Mouse (Mus musculus): ENCODE measurements at regions not wholly inside any gene's neighbourhood (a gene's known extent, or its start where the extent isn't known, plus 50 kb on each side); places are given as distances from the start of the nearest gene placed in this dataset.

DNA sequence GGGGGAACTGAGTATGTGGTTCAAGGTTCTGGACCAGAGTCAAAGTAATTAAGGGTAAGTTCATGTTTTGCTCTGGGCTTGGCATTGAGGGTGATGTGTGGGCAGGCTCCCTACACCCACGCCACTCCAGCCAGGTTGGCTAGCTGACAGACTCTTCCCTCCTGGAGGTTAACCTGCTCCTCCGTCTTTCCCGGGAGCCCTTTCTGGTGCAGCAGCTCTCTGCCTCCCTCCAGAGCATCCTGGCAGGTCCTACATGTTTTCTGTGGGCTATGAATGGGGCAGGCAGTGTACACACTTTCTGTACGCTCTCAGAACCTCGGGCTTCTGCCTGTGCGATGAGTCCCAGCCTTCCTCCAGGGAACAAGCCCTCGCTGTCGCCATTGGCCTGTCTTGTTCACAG is 82.8 kb upstream of the Ttc34 start:
- Histone ChIP-seq H3K27me3 (ENCODE audit: control insufficient read depth, insufficient read depth, low read length) (0 out of 2 replicates have a peak, but pooled peaks cover 12% of the 10 kb centered on the region), H3K9me3 (replicated peaks; ENCODE audit: control insufficient read depth, low read length) (no peaks in the 10 kb centered on the region), H3K4me2 (ENCODE audit: low read depth, low read length) (no peak overlapping the region), H3K9ac (replicated peaks; ENCODE audit: low read depth, low read length) (no peak overlapping the region), H3K4me3 (ENCODE audit: low read depth, low read length) (no peak overlapping the region), H3K4me1 (ENCODE audit: control insufficient read depth, insufficient read depth) (no peaks in the 10 kb centered on the region), H3K27ac (ENCODE audit: low read depth) (no peak overlapping the region), H3K36me3 (replicated peaks; ENCODE audit: control insufficient read depth, insufficient read depth, low read length) (no peaks in the 10 kb centered on the region)
- ATAC-seq (ENCODE audit: insufficient read depth, low read depth) = peak; percentile 54; the same call in 1 of the 2 replicates
- peak; percentile 51 for DNase-seq (ENCODE audit: low spot score)
- peak; percentile 59 for TF ChIP-seq CTCF (IDR thresholded peaks at IDR 0.05; ENCODE audit: low read depth)
- TF ChIP-seq EP300 (IDR thresholded peaks at IDR 0.05; ENCODE audit: low read depth) = no peak
- WGBS = 53% methylated on average over 8 of the region's 8 CpGs

DNA sequence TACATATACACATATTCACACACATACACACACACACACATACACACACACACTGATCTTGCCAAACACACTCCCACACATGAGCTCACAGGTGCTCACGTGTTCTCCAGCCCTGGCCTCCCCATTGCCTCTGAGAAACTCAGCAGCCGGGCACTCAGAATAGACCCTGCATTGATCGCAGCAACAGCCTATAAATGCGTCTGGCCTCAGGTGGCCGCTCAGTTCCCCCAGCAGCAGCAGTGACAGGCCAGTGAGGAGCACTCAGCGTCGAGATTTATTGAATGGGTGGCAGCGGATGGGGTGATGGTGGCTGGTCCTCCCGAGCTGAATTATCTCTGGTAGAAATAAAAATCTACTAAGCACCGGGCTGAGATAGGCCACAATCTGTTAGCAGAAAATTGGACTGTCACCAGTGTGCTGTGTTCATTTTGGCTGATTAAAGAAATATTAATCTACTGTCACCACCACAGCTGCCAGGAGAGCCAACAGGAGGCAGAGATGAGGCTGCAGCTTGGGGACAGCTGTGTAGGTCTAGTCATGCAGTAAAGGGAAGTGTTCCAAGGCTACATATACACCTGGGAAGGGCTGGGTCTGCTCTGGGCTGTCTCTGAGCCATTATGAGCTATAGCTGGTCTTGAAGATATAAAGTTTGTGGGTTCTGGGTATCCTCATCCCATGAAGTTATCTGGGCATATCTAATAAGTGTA is 80.4 kb upstream of the Ttc34 start:
- Histone ChIP-seq H3K27me3 (ENCODE audit: control insufficient read depth, insufficient read depth, low read length) (0 out of 2 replicates have a peak, but pooled peaks cover 2% of the 10 kb centered on the region), H3K27ac (ENCODE audit: low read depth) (no peak overlapping the region), H3K4me2 (ENCODE audit: low read depth, low read length) (no peak overlapping the region), H3K4me3 (ENCODE audit: low read depth, low read length) (no peak overlapping the region), H3K4me1 (ENCODE audit: control insufficient read depth, insufficient read depth) (no peaks in the 10 kb centered on the region), H3K9me3 (replicated peaks; ENCODE audit: control insufficient read depth, low read length) (no peaks in the 10 kb centered on the region), H3K36me3 (replicated peaks; ENCODE audit: control insufficient read depth, insufficient read depth, low read length) (no peaks in the 10 kb centered on the region), H3K9ac (replicated peaks; ENCODE audit: low read depth, low read length) (no peak overlapping the region)
- WGBS = 76% methylated on average over 10 of the region's 10 CpGs
- TF ChIP-seq EP300 (IDR thresholded peaks at IDR 0.05; ENCODE audit: low read depth) (no peak), CTCF (IDR thresholded peaks at IDR 0.05; ENCODE audit: low read depth) (no peak)
- no peak for DNase-seq (ENCODE audit: low spot score)
- no peak for ATAC-seq (ENCODE audit: insufficient read depth, low read depth)

DNA sequence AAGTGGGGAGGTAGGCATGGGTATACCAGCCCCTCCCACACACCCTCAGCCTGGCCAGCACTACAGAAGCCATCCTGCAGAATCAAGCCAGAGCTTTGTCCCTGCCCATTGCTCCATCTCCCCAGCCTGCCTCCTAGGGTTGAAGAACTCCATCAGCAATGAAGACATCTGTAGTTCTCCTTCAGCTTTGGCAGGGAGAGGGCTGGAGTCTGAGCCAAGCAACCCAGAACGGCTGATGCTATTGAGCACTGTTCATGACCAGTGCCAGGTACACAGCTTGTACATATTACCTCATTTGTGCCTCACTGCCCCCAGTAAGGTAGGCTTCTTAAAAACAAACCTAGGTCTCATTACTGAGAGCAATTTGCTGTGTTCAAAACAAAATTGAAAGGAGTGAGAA is 77.4 kb upstream of the Ttc34 start:
- Histone ChIP-seq H3K9me3 (replicated peaks; ENCODE audit: control insufficient read depth, low read length) (no peaks in the 10 kb centered on the region), H3K4me1 (ENCODE audit: control insufficient read depth, insufficient read depth) (no peaks in the 10 kb centered on the region), H3K27me3 (ENCODE audit: control insufficient read depth, insufficient read depth, low read length) (no peaks in the 10 kb centered on the region), H3K9ac (replicated peaks; ENCODE audit: low read depth, low read length) (no peak overlapping the region), H3K4me3 (ENCODE audit: low read depth, low read length) (no peak overlapping the region), H3K36me3 (replicated peaks; ENCODE audit: control insufficient read depth, insufficient read depth, low read length) (no peaks in the 10 kb centered on the region), H3K4me2 (ENCODE audit: low read depth, low read length) (no peak overlapping the region), H3K27ac (ENCODE audit: low read depth) (no peak overlapping the region)
- 52% methylated on average over 1 of the region's 1 CpGs for WGBS
- TF ChIP-seq EP300 (IDR thresholded peaks at IDR 0.05; ENCODE audit: low read depth) (no peak), CTCF (IDR thresholded peaks at IDR 0.05; ENCODE audit: low read depth) (no peak)
- DNase-seq (ENCODE audit: low spot score) (no peak), ATAC-seq (ENCODE audit: insufficient read depth, low read depth) (no peak)

DNA sequence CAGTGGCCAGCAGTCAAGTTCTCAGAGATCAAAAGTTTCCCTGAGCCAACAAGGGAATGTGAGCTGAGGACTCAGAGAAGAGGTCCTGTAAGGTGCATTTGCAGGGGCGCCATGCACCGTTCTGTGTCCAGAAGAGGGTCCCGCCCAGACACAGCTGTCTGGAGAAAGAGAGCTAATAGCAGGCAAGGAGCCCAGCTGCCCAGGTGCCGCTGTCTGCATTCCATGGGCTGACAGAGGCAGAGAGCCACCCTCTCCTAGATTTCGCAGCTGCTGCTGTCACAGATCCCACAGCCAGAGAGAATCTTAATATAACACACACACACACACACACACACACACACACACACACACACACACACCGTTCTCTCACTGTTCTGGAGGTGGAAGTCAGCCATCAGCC is 73.0 kb upstream of the Ttc34 start:
- DNase-seq (ENCODE audit: low spot score) (no peak), ATAC-seq (ENCODE audit: insufficient read depth, low read depth) (no peak)
- no peaks in the 10 kb centered on the region for H3K4me1 ChIP-seq (ENCODE audit: control insufficient read depth, insufficient read depth)
- H3K9me3 ChIP-seq (replicated peaks; ENCODE audit: control insufficient read depth, low read length) = no peaks in the 10 kb centered on the region
- no peaks in the 10 kb centered on the region for H3K36me3 ChIP-seq (replicated peaks; ENCODE audit: control insufficient read depth, insufficient read depth, low read length)
- H3K9ac ChIP-seq (replicated peaks; ENCODE audit: low read depth, low read length) = no peak overlapping the region
- TF ChIP-seq EP300 (IDR thresholded peaks at IDR 0.05; ENCODE audit: low read depth) = no peak
- no peak for TF ChIP-seq CTCF (IDR thresholded peaks at IDR 0.05; ENCODE audit: low read depth)
- 58% methylated on average over 5 of the region's 6 CpGs for WGBS
- no peak overlapping the region for H3K4me2 ChIP-seq (ENCODE audit: low read depth, low read length)
- H3K27ac ChIP-seq (ENCODE audit: low read depth) = no peak overlapping the region
- no peaks in the 10 kb centered on the region for H3K27me3 ChIP-seq (ENCODE audit: control insufficient read depth, insufficient read depth, low read length)
- no peak overlapping the region for H3K4me3 ChIP-seq (ENCODE audit: low read depth, low read length)

DNA sequence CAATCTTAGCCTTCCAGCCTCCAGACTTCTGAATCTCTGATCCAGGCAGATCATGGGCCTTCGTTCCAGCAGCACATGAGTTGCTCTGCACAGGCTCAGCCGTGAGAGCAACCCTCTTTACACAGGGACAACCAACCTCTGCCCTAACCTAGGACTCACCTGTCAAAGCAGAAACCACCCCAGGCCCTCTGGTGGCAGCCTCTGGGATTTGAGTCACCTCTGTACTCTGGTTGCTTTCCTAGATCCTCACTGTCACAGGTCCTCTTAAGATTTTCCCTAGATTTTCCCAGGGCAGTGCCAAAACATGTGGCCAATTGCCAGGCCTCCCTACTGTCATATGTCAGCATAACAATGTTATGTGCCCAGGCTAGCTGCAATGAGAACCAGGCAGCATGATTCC is 71.1 kb upstream of the Ttc34 start:
- 60% methylated on average over 2 of the region's 2 CpGs for WGBS
- Histone ChIP-seq H3K4me3 (ENCODE audit: low read depth, low read length) (no peak overlapping the region), H3K9ac (replicated peaks; ENCODE audit: low read depth, low read length) (no peak overlapping the region), H3K9me3 (replicated peaks; ENCODE audit: control insufficient read depth, low read length) (no peaks in the 10 kb centered on the region), H3K36me3 (replicated peaks; ENCODE audit: control insufficient read depth, insufficient read depth, low read length) (no peaks in the 10 kb centered on the region), H3K27me3 (ENCODE audit: control insufficient read depth, insufficient read depth, low read length) (no peaks in the 10 kb centered on the region), H3K4me1 (ENCODE audit: control insufficient read depth, insufficient read depth) (no peaks in the 10 kb centered on the region), H3K4me2 (ENCODE audit: low read depth, low read length) (no peak overlapping the region), H3K27ac (ENCODE audit: low read depth) (no peak overlapping the region)
- TF ChIP-seq EP300 (IDR thresholded peaks at IDR 0.05; ENCODE audit: low read depth) (no peak), CTCF (IDR thresholded peaks at IDR 0.05; ENCODE audit: low read depth) (peak; percentile 42)
- no peak for DNase-seq (ENCODE audit: low spot score)
- no peak for ATAC-seq (ENCODE audit: insufficient read depth, low read depth)
